Mouse (Mus musculus): Measurements from ENCODE around the gene Skap2. TPM values are rescaled to one million over a fixed set of nuclear protein-coding genes. Genes with fewer than 3 reads are reported as not detected.

The Skap2 gene
- polyA plus RNA-seq, 1 experiment, result 25.6 TPM

DNA sequence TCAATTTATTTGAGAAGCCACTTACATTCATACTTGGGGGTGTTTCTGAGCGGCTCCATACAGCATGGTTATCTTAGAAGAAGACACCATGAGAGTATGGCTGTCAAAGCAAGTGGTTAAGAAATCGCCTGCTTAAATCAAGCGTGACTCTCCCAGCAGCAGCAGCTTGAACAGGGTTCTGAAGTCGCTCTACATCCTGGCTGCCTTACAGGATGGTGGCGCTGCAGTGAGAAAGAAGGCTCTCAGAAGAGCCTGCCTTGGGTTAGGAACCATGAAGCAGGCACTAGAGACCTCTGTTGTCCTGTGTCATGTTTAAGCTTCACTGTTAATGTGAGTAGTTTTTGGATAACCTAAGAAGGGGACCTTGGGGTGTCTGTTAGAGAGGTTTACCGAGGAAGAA lies 204.3 kb downstream of the Skap2 start:
- Histone ChIP-seq H3K4me2 (ENCODE audit: low read depth) (no peak overlapping the region), H3K36me3 (ENCODE audit: control insufficient read depth, insufficient read depth) (no peaks in the 10 kb centered on the region), H3ac (ENCODE audit: control insufficient read depth, insufficient read length) (no peak overlapping the region), H3K4me3 (no peak overlapping the region), H3K79me2 (ENCODE audit: control insufficient read depth, insufficient read depth) (no peaks in the 10 kb centered on the region), H3K27me3 (ENCODE audit: control insufficient read depth, insufficient read depth, insufficient read length) (peaks cover 22% of the 10 kb centered on the region)
- no peak for TF ChIP-seq MYOG (IDR thresholded peaks at IDR 0.05; ENCODE audit: control insufficient read depth in 1 of 3, insufficient read depth in 1 of 3, insufficient read length in 2 of 3, low read depth in 2 of 3)

Other genes with a start within 250 kb of the Skap2 start
- 2.0 TPM for gene Hoxa1, start 145.8 kb upstream of the Skap2 start, polyA plus RNA-seq (2012; fragmentation: generic; extraction: Trizol)
- gene Hoxa2, start 152.3 kb upstream of the Skap2 start, polyA plus RNA-seq (2012; fragmentation: generic; extraction: Trizol), result 0.32 TPM
- 0.11 TPM for gene 5730596B20Rik, start 164.9 kb upstream of the Skap2 start, polyA plus RNA-seq (2012; fragmentation: generic; extraction: Trizol)
- 1.4 TPM for gene Hoxa4, start 179.2 kb upstream of the Skap2 start, polyA plus RNA-seq (2012; fragmentation: generic; extraction: Trizol)
- 1.6 TPM for gene Hoxa5, start 192.0 kb upstream of the Skap2 start, polyA plus RNA-seq (2012; fragmentation: generic; extraction: Trizol)
- 0.88 TPM for gene Hoxa6, start 196.2 kb upstream of the Skap2 start, polyA plus RNA-seq (2012; fragmentation: generic; extraction: Trizol)
- gene Hoxa3, start 200.8 kb upstream of the Skap2 start, polyA plus RNA-seq (2012; fragmentation: generic; extraction: Trizol), result 1.0 TPM
- gene Gm28308, start 200.8 kb upstream of the Skap2 start, polyA plus RNA-seq (2012; fragmentation: generic; extraction: Trizol), result 0.52 TPM
- gene Hoxa7, start 209.3 kb upstream of the Skap2 start, polyA plus RNA-seq (2012; fragmentation: generic; extraction: Trizol), result 11.9 TPM
- gene Hoxa9, start 218.5 kb upstream of the Skap2 start, polyA plus RNA-seq (2012; fragmentation: generic; extraction: Trizol), result 17.7 TPM
- gene Hoxa10, start 228.3 kb upstream of the Skap2 start, polyA plus RNA-seq (2012; fragmentation: generic; extraction: Trizol), result 15.8 TPM
- 10.9 TPM for gene Hoxa11, start 233.3 kb upstream of the Skap2 start, polyA plus RNA-seq (2012; fragmentation: generic; extraction: Trizol)
- 0.72 TPM for gene Hoxa13, start 248.3 kb upstream of the Skap2 start, polyA plus RNA-seq (2012; fragmentation: generic; extraction: Trizol)

Data from myocyte (in vitro differentiated cells).